Mouse (Mus musculus): Measurements from ENCODE around the gene Leng9.

The Leng9 gene

DNA sequence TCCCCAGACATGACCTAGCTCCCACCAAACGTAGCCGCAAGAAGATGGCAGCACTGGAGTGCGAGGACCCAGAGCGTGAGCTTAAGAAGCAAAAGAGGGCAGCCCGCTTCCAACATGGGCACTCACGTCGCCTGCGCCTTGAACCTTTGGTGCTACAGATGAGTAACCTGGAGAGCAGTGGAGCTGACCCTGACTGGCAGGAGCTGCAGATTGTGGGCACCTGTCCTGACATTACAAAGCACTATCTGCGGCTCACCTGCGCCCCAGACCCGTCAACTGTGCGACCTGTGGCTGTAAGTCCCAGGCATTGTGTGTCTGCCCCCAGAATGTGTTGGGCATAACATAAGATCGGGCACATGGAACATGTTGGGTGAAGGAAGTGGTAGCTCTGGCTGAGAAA is 6.1 kb downstream of the Leng9 start:
- no peak for DNase-seq (ENCODE audit: low spot score)

DNA sequence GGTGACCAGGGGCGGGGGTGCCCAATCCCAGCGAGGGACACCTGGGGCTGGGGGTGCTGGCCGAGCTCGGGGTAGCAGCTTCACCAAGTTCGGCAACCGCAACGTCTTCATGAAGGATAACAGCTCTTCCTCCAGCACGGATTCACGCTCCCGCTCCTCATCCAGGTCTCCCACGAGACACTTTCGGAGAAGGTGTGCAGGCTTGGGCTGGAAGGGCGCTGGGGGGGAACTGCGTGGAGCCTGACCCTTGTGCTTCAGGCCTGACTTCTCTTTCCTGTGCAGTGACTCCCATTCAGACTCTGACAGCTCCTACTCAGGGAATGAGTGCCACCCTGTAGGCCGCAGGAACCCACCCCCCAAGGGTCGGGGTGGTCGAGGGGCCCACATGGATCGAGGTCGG is 6.7 kb downstream of the Leng9 start:
- no peak for DNase-seq (ENCODE audit: low spot score)

DNA sequence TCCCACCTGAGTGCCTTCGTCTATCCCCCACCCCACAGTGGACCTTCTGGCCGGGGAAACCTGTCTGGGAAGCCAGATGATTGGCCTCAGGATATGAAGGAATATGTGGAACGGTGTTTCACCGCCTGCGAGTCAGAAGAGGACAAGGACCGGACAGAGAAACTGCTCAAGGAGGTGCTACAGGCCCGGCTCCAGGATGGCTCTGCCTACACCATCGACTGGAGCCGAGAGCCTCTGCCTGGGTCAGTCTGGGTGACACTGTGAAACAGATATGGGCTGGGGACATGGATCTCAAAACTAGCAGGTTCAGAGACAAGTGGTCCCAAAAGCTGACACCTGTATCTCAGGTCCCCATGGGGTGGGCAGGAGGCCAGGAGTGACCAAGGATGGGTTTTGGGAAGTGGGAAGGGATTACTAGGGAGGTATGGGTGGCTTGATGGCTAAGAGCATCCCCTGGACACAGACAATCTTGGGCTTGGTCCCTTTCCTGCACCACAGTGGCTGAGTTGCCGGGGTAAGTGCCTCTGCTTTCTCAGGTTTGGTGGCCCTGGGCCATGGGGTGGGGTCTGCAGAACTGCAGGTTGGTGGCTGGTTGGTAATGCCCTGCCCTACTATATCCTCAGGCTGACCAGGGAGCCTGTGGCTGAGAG is 7.3 kb downstream of the Leng9 start:
- no peak for DNase-seq (ENCODE audit: low spot score)

DNA sequence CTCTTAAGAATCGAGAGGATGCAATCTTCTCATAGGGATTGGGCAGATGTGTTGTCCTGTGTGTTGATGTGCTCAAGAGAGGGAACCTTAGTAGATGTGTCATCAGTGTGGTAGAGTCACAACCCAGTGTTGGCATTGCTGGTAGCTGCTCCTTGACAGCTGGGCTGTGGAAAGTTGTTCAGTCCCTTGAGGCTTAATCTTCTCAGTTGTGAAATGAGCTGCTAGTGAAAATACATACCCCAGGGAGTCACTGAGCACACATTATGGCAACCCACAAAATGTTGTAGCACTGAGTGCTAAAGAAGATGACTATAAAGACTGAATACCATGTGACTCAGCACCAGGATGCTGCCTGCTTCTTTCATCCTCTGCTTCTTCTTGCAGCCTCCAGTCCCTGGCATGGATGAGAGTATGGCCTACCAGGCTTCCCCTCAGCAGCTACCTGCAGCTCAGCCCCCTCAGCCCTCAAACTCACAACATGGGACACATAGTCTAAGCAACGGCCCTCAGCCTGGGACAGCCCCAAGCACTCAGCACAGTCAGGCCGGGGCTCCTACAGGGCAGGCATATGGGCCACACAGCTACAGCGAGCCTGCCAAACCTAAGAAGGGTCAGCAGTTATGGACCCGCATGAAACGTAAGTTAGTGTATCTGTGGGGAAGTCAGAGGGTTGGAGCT is 8.4 kb downstream of the Leng9 start:
- DNase-seq (ENCODE audit: low spot score): no peak

DNA sequence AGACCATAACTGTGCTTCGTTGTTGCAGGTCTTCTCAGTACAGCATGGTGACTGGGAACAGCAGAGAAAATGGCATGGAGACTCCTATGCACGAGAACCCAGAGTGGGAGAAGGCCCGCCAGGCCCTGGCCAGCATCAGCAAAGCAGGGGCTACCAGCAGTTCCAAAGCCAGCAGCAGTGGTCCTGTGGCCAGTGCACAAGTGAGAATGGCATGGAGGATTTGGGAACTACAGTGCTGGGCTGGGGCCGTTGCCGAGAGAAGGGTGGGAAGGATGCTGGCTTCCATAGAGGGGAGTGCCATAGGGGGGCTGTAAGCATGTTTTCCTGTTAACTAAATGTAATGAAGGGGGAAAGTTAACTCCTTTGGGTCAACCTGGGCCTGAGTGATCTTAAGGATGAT is 10.8 kb downstream of the Leng9 start:
- no peak for DNase-seq (ENCODE audit: low spot score)

DNA sequence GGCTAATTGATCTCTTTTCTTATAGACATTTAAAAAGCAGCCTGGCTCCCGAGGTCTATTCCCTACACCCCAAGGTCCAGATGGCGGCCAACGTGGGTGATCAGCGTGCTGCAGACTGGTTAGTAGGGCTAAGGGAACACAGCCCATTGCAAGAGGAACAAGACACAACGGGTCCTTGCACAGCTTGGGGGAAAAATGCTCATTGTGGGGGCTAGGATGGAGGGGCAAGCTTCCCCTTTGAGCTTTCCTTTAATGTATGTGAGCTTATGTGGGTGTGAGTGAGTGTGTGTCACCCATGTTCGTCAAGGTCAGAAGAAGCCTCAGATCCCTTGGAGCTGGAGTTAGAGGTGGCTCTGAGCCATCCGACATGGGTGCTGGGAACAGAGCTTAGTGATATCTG is 11.5 kb downstream of the Leng9 start:
- no peak for DNase-seq (ENCODE audit: low spot score)

DNA sequence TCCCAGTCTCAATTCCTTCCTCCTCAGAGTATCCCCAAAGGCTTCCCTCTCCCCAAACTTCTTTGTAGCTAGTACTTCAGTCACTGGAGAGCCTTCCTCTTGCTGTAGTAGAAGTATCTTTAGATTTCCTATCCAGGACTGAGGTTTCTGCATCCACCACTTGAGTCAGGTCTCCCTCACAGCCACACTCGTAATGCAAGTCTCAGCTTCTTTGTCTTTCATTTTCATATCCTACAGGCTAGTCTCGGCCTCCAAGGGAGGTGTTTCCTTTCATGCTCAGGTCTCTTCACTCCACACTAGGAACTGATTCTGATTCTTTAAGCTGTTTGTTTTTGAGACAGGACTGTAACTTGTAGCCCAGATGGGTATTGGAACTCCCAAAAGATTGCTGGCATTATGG is 12.0 kb downstream of the Leng9 start:
- no peak for DNase-seq (ENCODE audit: low spot score)

DNA sequence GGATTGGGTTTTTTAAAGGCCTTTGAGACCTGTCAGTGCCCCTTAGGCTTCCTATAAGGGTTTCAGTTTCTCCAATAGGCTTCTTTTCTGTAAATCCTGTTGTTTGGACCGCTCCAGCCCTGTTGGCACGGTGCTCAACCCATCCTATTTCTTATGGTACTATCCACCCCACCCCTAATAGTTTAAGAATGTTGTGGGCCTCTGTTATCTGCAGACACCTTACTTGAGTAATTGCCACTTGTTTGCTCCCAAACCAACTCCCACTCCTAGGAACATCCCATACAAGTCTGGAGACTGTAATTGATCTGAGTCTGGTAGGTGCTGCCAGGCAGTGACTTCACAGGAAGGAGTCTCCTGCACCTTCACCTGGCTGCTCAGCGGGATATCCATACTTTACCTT is 12.4 kb downstream of the Leng9 start:
- no peak for DNase-seq (ENCODE audit: low spot score)

DNA sequence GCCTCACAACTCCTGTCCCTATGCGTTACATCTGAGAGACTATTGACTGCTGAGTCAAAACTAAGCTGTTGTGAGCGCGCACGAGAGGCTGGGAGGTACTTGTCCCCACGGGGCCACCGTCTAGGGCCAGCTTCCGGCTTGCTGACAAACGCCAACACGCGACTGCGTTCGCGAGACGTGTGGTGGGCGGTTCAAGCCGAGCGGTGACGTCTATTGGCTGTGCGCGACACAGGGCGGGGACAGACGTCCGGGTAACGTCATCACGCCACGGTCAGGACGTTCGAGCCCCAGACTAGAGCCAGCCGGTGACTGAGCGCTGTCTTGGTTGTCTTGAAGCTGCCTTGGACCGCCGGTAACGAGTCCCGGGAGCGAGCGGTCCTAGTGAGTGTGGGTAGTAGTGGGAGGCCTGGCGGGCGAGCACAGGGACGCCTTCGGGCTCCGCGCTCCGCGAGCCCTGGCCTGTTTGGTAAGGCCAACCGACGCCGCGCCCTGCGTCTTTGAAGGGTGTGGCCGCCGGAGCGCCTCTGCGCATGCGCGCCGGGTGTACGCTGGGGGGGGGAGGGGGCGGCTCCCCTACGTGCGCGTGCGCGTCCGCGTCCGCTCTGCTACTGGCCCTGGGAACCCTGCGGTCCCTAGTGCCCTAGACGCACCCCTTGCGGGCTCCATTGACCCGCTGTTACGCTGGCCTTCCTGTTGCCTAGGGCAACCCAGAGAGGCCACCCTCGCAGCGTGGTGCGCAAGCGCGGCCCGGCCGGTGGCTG is 13.2 kb downstream of the Leng9 start, which contains the start of gene Leng8:
TSS of gene Leng8 (plus strand) at position 269 of the 761 bp plus-strand sequence.
- peak; percentile 98 for DNase-seq (ENCODE audit: low spot score)

DNA sequence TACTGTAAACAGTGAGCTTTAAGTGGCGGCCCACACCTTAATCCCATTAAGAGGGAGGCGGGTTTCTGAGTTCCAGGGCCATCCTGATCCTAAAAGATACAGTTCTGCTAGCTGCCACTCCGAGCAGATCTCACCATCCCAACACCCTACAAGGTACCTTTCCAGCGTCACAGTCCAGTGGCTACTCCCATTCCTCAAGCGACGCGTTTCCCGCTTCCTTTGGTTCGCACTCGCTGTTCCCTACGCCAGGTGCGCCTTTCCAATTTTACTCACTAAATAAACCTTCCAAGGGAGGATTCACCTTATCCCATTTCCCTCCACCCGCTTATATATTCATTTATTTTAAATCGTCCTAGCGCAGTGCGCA is 13.8 kb downstream of the Leng9 start:
- DNase-seq (ENCODE audit: low spot score): no peak

DNA sequence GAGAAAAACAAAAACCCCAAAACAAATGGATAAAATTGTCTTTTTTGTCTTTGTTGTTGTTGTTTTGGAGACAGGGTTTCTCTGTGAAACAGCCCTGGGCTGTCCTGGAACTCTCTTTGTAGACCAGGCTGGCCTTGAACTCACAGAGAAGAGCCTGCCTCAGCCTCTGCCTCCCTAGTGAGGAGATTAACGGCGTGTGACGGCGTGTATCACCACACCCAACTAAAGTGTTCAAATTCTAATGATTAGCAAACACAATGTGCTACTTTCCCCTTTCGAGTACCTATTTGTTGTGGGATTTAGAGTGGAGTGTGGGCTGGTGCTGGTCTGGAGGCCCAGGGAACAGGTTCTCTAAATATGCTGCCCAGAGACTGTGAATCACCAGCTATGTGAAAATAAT is 15.3 kb downstream of the Leng9 start:
- no peak for DNase-seq (ENCODE audit: low spot score)

DNA sequence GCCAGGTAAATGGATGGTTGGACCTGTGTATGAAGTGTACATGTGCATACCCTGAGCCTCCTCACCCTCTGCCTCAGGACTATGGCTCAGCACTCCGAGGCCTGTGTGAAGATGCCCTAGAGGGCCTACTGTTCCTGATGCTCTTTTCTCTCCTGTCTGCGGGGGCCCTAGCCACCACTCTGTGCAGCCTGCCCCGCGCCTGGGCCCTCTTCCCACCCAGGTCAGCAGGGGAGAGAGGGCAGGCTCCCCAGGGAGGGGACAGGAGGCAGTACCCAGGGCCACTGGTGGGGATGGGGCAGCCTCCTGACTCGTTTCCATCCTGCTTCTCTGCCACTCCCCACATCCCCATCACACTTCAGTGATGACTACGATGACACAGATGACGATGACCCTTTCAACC is 17.2 kb downstream of the Leng9 start:
- DNase-seq (ENCODE audit: low spot score): no peak

DNA sequence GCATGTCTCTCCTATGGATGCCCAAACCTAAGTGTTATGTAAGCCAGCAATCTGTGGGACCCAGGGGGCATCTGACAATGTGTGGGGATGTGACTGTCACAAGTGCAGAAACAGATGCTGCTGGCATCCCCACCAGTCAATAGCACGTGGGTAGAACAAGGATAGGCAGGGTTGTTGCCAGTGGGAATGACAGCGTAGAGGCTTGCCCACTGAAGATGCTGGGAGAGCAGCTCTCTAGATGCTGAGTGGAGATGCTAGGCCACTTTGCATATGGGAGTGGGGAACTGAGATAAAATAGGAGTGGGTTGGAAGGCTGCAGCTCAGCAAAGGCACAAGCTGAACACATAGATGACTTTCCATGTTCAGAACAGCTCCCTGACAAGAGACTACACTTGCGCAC is 17.6 kb downstream of the Leng9 start:
- no peak for DNase-seq (ENCODE audit: low spot score)

DNA sequence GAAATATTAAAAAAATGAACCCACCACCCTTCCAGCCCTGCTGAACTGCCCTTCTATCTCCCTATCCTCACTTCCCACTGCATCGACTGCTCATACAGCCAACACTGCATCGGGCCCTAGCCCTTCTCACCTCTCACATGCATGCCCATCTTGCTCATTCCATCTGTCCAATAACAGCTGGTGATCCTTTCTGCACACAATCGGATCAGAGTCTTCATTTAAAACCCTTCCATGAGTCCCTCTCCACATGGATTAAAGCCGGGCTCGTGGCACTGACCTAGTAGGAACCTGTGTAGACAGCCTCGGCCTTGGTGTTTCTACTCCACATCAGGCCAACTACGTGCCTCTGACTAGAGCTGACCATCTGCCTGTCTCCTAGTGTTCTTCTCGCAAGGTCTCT is 18.2 kb downstream of the Leng9 start:
- DNase-seq (ENCODE audit: low spot score): no peak

DNA sequence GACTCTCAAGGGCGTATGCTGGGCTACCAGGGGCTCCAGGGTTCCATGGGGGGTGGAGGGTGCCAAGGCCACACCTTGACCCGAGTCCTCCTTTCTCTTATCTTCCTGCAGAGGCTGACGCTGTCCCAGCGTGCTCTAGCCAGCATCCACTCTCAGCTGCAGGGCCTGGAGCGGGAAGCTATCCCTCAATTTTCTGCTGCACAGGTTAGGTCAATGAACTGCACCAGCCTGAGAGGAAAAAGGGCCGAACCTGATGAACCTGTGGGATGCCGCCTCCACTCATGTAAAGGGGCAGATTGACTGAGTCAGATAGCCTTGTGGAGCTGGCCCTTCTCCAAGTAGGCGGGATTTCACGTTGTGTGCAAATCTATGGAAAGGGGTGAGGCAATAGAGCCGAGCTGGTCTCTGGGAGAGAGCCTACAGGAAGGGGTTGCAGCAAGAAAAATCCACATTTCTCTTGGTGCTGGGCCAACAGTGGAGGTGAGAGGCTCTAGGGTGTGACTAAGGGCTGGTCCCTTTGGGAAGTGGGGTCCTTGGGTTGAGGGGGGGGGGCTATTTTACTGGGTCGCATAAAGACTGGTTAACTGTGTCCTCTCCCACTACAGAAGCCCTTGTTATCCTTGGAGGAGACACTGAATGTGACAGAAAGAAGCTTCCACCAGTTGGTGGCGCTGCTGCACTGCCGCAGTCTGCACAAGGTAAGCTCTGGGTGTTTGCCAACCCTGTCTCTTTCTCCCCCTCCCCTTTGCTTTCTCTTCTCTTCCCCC is 19.3 kb downstream of the Leng9 start:
- peak; percentile 63 for DNase-seq (ENCODE audit: low spot score)

DNA sequence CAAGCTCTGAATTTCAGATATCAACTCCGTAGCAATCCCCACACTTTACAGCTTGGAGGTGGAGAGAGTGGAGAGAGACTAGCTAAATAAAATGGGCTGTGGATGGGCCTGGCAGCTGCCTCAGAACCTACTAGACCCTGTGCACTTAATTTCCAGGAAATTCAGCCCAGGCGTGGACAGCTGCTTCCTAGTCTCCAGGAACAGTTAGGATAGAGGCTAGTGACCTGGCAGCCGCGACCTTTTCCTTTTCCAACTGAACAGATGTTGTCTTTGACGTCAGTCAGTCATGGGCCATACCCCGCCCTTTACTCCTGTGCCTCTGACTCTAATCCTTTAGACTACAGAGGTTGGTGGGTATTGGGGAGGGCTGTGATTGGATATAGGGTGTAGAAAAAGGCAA is 21.3 kb downstream of the Leng9 start:
- no peak for DNase-seq (ENCODE audit: low spot score)

DNA sequence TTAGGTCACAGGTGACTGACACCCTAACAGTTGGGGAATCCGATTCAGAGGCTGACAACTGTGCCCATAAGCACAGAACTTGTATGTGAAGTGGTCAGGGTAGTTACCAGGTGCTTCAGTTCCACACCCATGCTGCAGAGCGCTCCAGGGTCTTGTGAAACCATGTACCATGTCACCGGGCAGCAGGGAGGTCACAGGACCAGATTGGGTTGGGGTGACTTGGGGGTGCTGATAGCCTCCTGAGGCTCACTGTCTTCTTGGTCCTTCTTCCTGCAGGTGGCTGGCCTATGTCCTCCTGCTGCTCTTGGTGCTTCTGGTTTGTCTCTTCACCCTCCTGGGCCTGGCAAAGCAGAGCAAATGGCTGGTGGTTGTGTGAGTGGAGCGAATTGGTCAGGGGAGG is 22.3 kb downstream of the Leng9 start:
- no peak for DNase-seq (ENCODE audit: low spot score)

DNA sequence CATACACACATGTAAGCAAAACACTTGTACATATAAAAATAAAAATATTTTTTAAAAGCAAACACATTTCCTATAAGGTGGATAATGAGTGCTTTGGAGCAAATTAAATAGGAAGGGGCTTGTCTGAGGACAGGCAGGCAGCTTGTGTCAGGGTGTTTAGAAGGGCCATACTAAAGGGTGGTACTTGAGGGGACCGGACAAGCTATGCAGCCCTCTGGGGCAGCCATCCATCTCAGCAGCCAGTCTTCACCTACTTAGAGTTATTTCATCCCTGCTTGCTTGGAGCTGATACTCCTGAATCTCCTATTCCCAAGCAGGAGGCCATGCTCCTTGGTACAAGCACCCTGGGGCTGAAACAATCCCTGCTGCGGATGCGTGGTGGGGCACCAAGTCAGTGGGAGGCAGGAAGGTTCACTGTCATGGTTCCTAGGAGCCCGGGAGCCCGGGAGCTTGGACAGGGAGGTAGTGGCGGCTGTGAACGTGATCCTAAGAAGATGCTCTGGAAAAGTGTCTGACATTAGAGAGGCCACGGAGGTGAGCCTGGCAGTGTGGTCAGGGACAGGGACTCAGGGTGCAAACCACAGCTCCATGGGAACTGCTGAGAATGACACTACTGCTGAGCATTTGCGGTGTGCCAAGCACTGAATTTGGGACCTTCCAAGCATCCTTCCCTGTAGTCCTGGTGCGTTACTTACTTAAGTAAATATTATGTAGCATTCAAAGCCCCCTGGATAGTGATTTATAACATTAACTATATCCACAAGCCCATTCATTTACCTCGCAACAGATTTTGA is 23.0 kb downstream of the Leng9 start:
- no peak for DNase-seq (ENCODE audit: low spot score)

DNA sequence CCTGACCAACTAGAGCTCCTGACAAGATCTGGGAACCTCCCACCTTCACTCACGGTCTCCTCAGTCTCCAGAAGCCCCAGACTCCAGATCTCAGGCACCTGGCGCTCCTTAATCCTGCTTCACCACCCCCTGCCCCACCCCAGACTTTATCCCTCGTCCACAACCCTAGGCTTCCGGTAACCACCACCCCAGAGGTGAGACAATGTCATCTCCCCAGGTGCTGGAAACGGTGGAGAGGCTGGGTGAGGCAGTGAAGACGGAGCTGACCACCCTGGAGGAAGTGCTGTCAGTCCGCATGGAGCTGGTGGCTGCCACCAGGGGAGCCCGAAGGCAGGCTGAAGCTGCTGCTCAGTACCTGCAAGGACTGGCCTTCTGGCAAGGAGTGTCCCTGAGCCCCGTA is 24.9 kb downstream of the Leng9 start:
- no peak for DNase-seq (ENCODE audit: low spot score)

DNA sequence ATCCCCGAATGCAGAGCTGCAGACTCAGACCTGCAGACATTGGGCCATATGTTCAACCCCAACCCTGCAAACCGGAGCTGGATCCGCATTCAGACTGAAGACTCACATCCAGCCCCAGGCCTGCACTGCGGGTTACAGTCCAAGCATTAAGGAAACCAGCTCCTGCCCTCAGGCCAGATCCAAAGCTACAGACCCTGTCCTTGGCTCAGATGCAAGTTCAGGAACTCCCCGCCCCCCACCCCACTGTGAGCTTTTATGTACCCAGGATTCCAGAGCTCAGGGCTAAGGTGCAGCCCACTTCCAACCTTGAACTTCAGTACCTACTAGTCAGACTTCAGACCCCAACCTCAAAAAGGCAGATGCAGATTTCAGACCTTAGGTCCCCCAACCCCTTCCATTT is 25.3 kb downstream of the Leng9 start:
- no peak for DNase-seq (ENCODE audit: low spot score)

DNA sequence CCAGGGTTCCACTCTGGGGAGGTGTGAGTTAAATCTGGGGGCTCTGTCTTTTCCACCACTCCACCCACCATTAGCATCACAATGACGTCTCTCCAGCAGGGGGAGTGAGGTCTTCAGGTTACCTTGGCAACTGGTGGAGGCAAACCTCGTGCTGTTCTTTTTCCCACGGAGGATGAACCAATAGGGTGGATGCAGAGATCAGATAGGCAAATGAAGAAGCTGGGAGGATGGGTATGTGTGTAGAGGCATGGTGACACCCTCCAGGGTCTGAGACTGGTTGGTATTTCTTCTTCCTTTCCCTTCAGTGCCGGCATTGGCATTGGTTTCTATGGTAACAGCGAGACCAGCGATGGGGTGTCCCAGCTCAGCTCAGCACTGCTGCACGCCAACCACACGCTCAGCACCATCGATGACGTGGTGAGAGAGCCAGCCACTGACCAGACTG is 25.8 kb downstream of the Leng9 start:
- DNase-seq (ENCODE audit: low spot score): peak; percentile 20

DNA sequence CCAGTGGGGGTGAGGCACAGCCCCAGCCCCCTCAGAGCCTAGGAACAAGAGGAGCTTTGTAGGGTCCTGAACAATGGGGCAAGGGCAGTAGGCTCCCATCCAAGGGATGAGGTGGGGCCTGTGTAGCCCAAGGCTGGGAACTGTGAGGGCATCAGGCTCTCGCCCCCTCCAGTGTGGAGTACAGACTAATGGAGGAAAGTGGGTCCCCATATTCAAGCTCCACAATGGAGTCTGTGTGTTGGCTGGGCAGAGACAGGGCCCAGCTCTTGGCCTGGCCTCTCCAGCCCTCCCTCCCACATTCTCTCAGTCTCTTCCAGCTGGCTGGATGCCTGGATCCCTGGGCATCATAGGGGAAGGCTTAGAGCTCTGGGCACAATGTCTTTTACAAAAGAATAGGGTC is 26.4 kb downstream of the Leng9 start:
- DNase-seq (ENCODE audit: low spot score): no peak
